Mouse (Mus musculus) ES-Bruce4 (cell line): Measurements from ENCODE around the gene Izumo1r.

Experiments
- CTCF ChIP-seq: IDR thresholded peaks from one replicate; pipeline ENCODE4 v1.8.1; 2011; ENCODE audit warnings: low read depth, low read length
- EP300 ChIP-seq: IDR thresholded peaks from 2 replicates; pipeline ENCODE4 v1.6.1; 2011; ENCODE audit warnings: low read depth, low read length; ENCODE audit not compliant: insufficient read depth
- POLR2A ChIP-seq: IDR thresholded peaks from one replicate; pipeline ENCODE4 v1.8.1; 2011; ENCODE audit warnings: low read length; ENCODE audit not compliant: insufficient read depth

DNA sequence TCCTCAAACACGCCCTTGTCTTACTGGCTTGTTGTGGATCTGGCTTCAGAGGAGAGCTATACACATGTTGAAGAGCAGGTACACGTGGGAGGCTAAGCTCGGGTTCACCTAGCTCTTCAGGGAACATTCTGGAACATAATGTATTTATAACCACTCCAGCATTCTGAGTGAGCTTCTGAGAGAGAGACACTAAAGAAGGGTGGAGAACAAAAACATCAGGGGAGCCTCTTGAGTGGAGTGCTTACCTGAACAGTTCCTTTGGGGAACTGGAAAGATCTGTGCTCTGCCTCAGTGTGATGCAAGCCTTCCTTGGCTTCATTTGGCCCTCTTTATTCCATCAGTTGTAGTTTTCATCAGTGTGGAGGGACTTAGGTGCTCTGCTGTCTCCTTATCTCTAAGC lies 35.9 kb upstream of the Izumo1r start:
- TF ChIP-seq POLR2A = no peak
- TF ChIP-seq CTCF = no peak
- no peak for TF ChIP-seq EP300
